Mouse (Mus musculus) telencephalon, adult 2 months (tissue): ENCODE data around the gene Arhgdia.

ENCODE experiments used
- DNase-seq: peaks from one replicate; pipeline ENCODE4 v3.0.0-alpha.2; 2011; ENCODE audit warnings: low read depth, low spot score

The Arhgdia gene

GRCm38 (mm10) chr11:120554834-120555233 lies 26.6 kb downstream of the Arhgdia start:
- no peak for DNase-seq

- no peak for DNase-seq
Measured at GRCm38 (mm10) chr11:120552736-120553135, 28.7 kb downstream of the Arhgdia start.

- DNase-seq, result no peak
Measured at GRCm38 (mm10) chr11:120550810-120551440, 30.5 kb downstream of the Arhgdia start, which contains the start of gene Ppp1r27. Gene Ppp1r27 (minus strand): TSS chr11:120551132.

- DNase-seq, result no peak
Measured at GRCm38 (mm10) chr11:120549986-120550809, 31.2 kb downstream of the Arhgdia start.

GRCm38 (mm10) chr11:120549168-120549945 lies 32.1 kb downstream of the Arhgdia start, which contains the start of gene Mcrip1:
Gene Mcrip1 (minus strand): TSS chr11:120549727.
- DNase-seq, result peak; percentile 68

- DNase-seq, result no peak
Measured at GRCm38 (mm10) chr11:120548786-120549167, 32.6 kb downstream of the Arhgdia start.

- DNase-seq, result no peak
Measured at GRCm38 (mm10) chr11:120548214-120548613, 33.2 kb downstream of the Arhgdia start.

- no peak for DNase-seq
Measured at GRCm38 (mm10) chr11:120547469-120547868, 34.0 kb downstream of the Arhgdia start.

GRCm38 (mm10) chr11:120545964-120546363 lies 35.5 kb downstream of the Arhgdia start:
- DNase-seq, result no peak

- DNase-seq, result no peak
Measured at GRCm38 (mm10) chr11:120542376-120542775, 39.0 kb downstream of the Arhgdia start.

GRCm38 (mm10) chr11:120541907-120542306 lies 39.5 kb downstream of the Arhgdia start:
- DNase-seq, result no peak

GRCm38 (mm10) chr11:120539285-120540014 lies 42.0 kb downstream of the Arhgdia start:
- no peak for DNase-seq

GRCm38 (mm10) chr11:120538955-120539284 lies 42.5 kb downstream of the Arhgdia start:
- DNase-seq, result no peak

GRCm38 (mm10) chr11:120538485-120538884 lies 42.9 kb downstream of the Arhgdia start:
- DNase-seq, result no peak

- DNase-seq, result no peak
Measured at GRCm38 (mm10) chr11:120535804-120536203, 45.6 kb downstream of the Arhgdia start.

GRCm38 (mm10) chr11:120535145-120535544 lies 46.3 kb downstream of the Arhgdia start:
- no peak for DNase-seq

- no peak for DNase-seq
Measured at GRCm38 (mm10) chr11:120534093-120534492, 47.3 kb downstream of the Arhgdia start.

- DNase-seq, result no peak
Measured at GRCm38 (mm10) chr11:120531646-120532045, 49.8 kb downstream of the Arhgdia start.

- DNase-seq, result no peak
Measured at GRCm38 (mm10) chr11:120530085-120530964, 51.1 kb downstream of the Arhgdia start, which contains the start of gene Gcgr. Gene Gcgr (plus strand): TSS chr11:120530699.

- no peak for DNase-seq
Measured at GRCm38 (mm10) chr11:120528903-120529302, 52.5 kb downstream of the Arhgdia start.
